Mouse (Mus musculus) embryonic facial prominence, embryonic 10.5 days (tissue): ENCODE data around the gene Asna1. TPM values are rescaled to one million over a fixed set of nuclear protein-coding genes. Genes with fewer than 3 reads are reported as not detected.

Experiments used
- DNase-seq: peaks from one replicate; pipeline ENCODE4 v3.0.0-alpha.2; 2017; ENCODE audit warnings: low spot score
- H3K27ac ChIP-seq: fragments of 300-500 bp; sonication (generic); replicated peaks from 2 replicates; pipeline ENCODE4 v1.5.1; 2016; ENCODE audit warnings: mild to moderate bottlenecking
- H3K27me3 ChIP-seq: fragments of 300-500 bp; sonication (generic); replicated peaks from 2 replicates; pipeline ENCODE4 v1.6.1; 2016; ENCODE audit warnings: low read depth, mild to moderate bottlenecking; ENCODE audit not compliant: poor library complexity, severe bottlenecking
- H3K36me3 ChIP-seq: fragments of 300-500 bp; sonication (generic); replicated peaks from 2 replicates; pipeline ENCODE4 v1.6.1; 2016; ENCODE audit warnings: mild to moderate bottlenecking, moderate library complexity
- H3K4me1 ChIP-seq: fragments of 300-500 bp; sonication (generic); 2 replicates; pipeline ENCODE4 v1.6.1; 2016
- H3K4me3 ChIP-seq: fragments of 300-500 bp; sonication (generic); 2 replicates; pipeline ENCODE4 v1.5.1; 2016; ENCODE audit warnings: mild to moderate bottlenecking, moderate library complexity
- H3K9me3 ChIP-seq: fragments of 300-500 bp; sonication (generic); 2 replicates; pipeline ENCODE4 v1.6.1; 2016; ENCODE audit warnings: mild to moderate bottlenecking
- WGBS: fragments of 180-500 bp; shearing (Covaris S2); methylation state at CpG from one replicate; pipeline ENCODE4 v1.1.7; 2016; 5-methylcytosine and 5-hydroxymethylcytosine counted together
- polyA plus RNA-seq: library from polyadenylated mRNA; unstranded; fragments of >200 nt; fragmentation: Nextera tagmentation; extraction: Ambion mirVana; gene quantifications from 2 replicates; pipeline ENCODE4 v1.2.1, GENCODE M21; 2016

The Asna1 gene
- polyA plus RNA-seq, 1 experiment from 2014 or later, result 157 TPM

- no peaks in the 10 kb centered on the region for H3K9me3 ChIP-seq
- no peak overlapping the region for H3K27ac ChIP-seq
- no peaks in the 10 kb centered on the region for H3K27me3 ChIP-seq
- WGBS, result 85% methylated on average over 7 of the region's 7 CpGs
- no peak for DNase-seq
- no peak overlapping the region for H3K4me3 ChIP-seq
- H3K36me3 ChIP-seq, result peaks cover 63% of the 10 kb centered on the region
- H3K4me1 ChIP-seq, result peaks cover 23% of the 10 kb centered on the region
Measured at GRCm38 (mm10) chr8:85057367-85057766, 32.3 kb upstream of the Asna1 start.

- Histone ChIP-seq H3K4me3 (no peak overlapping the region), H3K4me1 (peaks cover 14% of the 10 kb centered on the region), H3K27ac (no peak overlapping the region), H3K27me3 (no peaks in the 10 kb centered on the region), H3K36me3 (peaks cover 90% of the 10 kb centered on the region), H3K9me3 (no peaks in the 10 kb centered on the region)
- 90% methylated on average over 6 of the region's 6 CpGs for WGBS
- DNase-seq, result no peak
Measured at GRCm38 (mm10) chr8:85043619-85044018, 18.5 kb upstream of the Asna1 start.

DNA sequence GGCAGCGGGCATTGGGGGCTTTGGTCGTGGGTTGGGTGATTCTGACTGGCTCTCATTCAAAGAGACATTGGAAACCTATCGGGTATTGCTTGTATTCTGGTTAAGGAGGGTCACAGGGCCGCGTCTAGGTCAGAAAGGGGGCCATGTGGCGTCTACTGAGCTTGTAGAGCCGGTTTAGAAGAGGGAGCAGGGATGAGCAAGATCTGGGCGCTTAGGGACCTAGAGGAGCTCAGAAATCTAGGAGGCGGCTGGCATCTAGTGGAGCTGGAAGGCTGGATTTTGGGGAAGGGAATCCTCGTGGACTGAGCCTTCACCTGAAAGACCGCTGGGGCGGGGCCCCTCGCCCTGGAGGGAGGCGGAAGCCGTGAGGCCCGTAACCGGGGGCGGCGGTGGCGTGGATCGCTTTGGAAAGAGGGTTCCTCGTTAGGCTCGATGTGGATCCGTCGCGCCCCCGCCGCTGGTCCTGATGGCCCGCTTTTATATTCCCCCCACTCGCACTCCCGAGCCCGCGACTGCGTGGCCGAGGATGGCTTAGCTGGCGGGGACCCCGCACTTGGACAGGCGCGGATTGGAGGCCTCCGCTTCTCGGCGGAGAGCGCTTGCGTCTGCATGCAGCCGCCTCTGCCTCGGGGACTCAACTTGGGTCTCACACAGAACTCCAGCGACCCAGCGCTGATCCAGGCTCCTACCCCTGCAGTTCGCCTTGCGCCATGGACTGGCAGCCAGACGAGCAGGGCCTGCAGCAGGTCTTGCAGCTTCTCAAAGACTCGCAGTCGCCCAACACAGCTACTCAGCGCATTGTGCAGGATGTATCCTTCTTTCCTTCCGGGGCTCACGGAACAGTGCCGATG lies 12.8 kb upstream of the Asna1 start:
- WGBS, result under 1% methylated on average over 57 of the region's 57 CpGs
- peak; percentile 66 for DNase-seq
- Histone ChIP-seq H3K4me1 (peaks cover 42% of the 10 kb centered on the region), H3K27ac (peak overlapping the region; percentile 96), H3K4me3 (peak overlapping the region; percentile 94), H3K9me3 (no peaks in the 10 kb centered on the region), H3K27me3 (no peaks in the 10 kb centered on the region), H3K36me3 (peaks cover 48% of the 10 kb centered on the region)

DNA sequence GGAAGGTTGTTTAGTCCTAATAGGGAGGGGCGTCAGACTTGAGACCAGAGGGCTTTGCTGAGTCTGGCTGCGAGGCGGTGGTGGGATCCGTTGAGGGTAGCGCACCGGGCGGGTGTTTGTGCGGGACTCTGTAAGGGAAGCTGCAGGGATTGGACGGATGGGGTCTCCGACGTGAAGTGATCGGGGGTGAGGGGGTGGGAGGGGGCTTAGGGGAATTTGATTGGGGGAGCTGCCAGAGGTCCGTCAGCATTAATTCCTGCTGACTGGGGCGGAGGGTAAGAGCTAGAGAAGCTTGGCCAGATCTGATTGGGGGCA lies 12.2 kb upstream of the Asna1 start:
- peak overlapping the region; percentile 94 for H3K4me3 ChIP-seq
- H3K27ac ChIP-seq, result peak overlapping the region; percentile 96
- peak; percentile 84 for DNase-seq
- H3K4me1 ChIP-seq, result peaks cover 42% of the 10 kb centered on the region
- peaks cover 48% of the 10 kb centered on the region for H3K36me3 ChIP-seq
- 0% methylated on average over 14 of the region's 14 CpGs for WGBS
- no peaks in the 10 kb centered on the region for H3K9me3 ChIP-seq
- no peaks in the 10 kb centered on the region for H3K27me3 ChIP-seq

- H3K4me3 ChIP-seq, result peak within 1 kb of the TSS; percentile 94
- H3K27me3 ChIP-seq, result no peaks in the 10 kb centered on the region
- peak within 1 kb of the TSS; percentile 96 for H3K27ac ChIP-seq
- WGBS, result under 1% methylated on average over 59 of the region's 59 CpGs
- peak; percentile 92 for DNase-seq
- peaks cover 42% of the 10 kb centered on the region for H3K4me1 ChIP-seq
- H3K9me3 ChIP-seq, result no peaks in the 10 kb centered on the region
- H3K36me3 ChIP-seq, result peaks cover 48% of the 10 kb centered on the region
Measured at GRCm38 (mm10) chr8:85036718-85037365, 11.8 kb upstream of the Asna1 start, which contains the start of gene Tnpo2. Gene Tnpo2, plus strand, starts transcription at chr8:85036915.

DNA sequence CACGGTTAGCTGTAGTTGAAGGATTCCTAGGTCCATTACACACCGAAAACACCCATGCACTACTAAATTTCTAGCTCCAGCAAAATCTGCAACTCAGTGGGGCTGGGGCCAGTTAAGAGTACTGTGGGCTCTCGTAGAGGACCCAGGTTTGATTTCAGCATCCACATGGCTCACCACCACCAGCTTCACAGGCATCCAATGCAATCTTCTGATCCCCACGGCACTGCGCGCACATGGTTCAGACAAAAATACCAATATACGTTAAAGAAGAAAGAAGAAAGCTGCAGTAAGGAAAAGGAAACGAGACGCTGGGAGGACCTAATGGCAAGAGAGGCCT lies 11.3 kb upstream of the Asna1 start:
- peaks cover 48% of the 10 kb centered on the region for H3K36me3 ChIP-seq
- no peaks in the 10 kb centered on the region for H3K9me3 ChIP-seq
- H3K4me3 ChIP-seq, result peak overlapping the region; percentile 94
- 0% methylated on average over 9 of the region's 9 CpGs for WGBS
- H3K4me1 ChIP-seq, result peaks cover 42% of the 10 kb centered on the region
- H3K27me3 ChIP-seq, result no peaks in the 10 kb centered on the region
- H3K27ac ChIP-seq, result peak overlapping the region; percentile 96
- no peak for DNase-seq

- Histone ChIP-seq H3K36me3 (peaks cover 48% of the 10 kb centered on the region), H3K9me3 (no peaks in the 10 kb centered on the region), H3K27me3 (no peaks in the 10 kb centered on the region), H3K4me3 (peak overlapping the region; percentile 94), H3K4me1 (peaks cover 42% of the 10 kb centered on the region), H3K27ac (peak overlapping the region; percentile 96)
- DNase-seq, result peak; percentile 51
- WGBS, result 1% methylated on average over 15 of the region's 15 CpGs
Measured at GRCm38 (mm10) chr8:85035728-85036310, 10.7 kb upstream of the Asna1 start.

- no peak for DNase-seq
- H3K9me3 ChIP-seq, result no peaks in the 10 kb centered on the region
- peak overlapping the region; percentile 94 for H3K4me3 ChIP-seq
- WGBS, result 8% methylated on average over 12 of the region's 12 CpGs
- peak overlapping the region; percentile 96 for H3K27ac ChIP-seq
- H3K36me3 ChIP-seq, result peaks cover 48% of the 10 kb centered on the region
- no peaks in the 10 kb centered on the region for H3K27me3 ChIP-seq
- H3K4me1 ChIP-seq, result peaks cover 42% of the 10 kb centered on the region
Measured at GRCm38 (mm10) chr8:85035165-85035727, 10.2 kb upstream of the Asna1 start.

DNA sequence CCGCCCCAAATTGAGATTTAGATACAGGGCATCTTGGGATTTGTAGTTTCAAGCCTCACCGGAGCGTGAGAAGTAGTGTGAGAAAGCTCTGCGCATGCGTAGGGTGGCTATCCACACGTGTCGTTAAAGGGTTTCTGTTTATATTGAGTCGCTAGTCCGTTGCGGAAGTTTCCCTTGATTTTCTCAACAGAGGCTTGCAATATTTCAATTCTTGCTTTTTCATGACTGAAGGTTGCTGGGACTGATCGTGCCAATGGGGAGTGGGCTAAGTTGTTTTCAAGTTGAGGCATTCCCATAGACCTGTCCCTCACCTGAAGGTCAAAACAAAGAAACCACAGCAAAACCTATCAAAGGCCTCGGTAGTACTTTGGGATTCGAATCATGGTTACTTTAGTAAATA lies 9.7 kb upstream of the Asna1 start:
- H3K9me3 ChIP-seq, result no peaks in the 10 kb centered on the region
- WGBS, result 5% methylated on average over 13 of the region's 13 CpGs
- peaks cover 48% of the 10 kb centered on the region for H3K36me3 ChIP-seq
- H3K27me3 ChIP-seq, result no peaks in the 10 kb centered on the region
- peak; percentile 81 for DNase-seq
- peak overlapping the region; percentile 96 for H3K27ac ChIP-seq
- H3K4me1 ChIP-seq, result peaks cover 40% of the 10 kb centered on the region
- H3K4me3 ChIP-seq, result peak overlapping the region; percentile 94

- WGBS, result 62% methylated on average over 1 of the region's 1 CpGs
Measured at GRCm38 (mm10) chr8:85033867-85034266, 8.8 kb upstream of the Asna1 start.

DNA sequence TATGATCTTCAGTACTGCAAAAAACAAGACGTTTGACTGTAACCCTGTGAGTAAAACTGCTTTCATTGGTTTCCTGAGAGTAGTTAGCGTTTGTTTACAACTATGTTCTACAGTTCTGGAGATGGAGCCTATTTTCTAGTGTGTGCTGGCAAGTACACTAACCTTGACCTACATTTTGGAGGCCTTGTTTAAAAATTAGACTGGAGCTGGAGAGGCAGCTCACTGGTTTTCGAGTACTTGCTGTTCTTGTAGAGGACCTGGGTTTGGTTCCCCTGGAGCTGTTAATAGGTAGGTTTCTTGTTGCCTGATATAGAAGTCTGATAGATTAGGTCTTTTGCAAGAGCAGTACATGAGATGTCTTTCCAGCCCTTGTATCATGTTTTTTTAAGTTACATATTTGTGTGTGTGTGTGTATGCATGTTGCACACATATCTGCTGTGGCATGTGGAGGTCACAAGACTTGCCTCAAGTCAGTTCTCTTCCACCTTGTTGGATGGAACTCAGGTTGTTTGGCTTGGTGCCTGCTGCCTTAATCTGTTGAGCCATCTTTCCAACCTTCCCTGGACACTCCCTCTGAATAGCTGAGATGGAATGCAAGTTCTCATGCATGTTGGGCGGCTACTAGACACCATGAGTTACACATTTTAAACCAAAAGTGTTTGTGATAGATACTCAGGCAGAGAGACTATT lies 7.7 kb upstream of the Asna1 start:
- Histone ChIP-seq H3K36me3 (peaks cover 58% of the 10 kb centered on the region), H3K27ac (no peak overlapping the region), H3K4me1 (peaks cover 37% of the 10 kb centered on the region), H3K4me3 (no peak overlapping the region), H3K27me3 (no peaks in the 10 kb centered on the region), H3K9me3 (no peaks in the 10 kb centered on the region)
- WGBS, result 86% methylated on average over 4 of the region's 4 CpGs
- no peak for DNase-seq

More at GRCm38 (mm10) chr8:85033867-85034266, 8.8 kb upstream of the Asna1 start:
- Histone ChIP-seq H3K27me3 (no peaks in the 10 kb centered on the region), H3K4me1 (peaks cover 37% of the 10 kb centered on the region), H3K4me3 (peak overlapping the region; percentile 23; the same call in 1 of the 2 replicates), H3K36me3 (peaks cover 55% of the 10 kb centered on the region), H3K27ac (no peak overlapping the region), H3K9me3 (no peaks in the 10 kb centered on the region)
- no peak for DNase-seq

GRCm38 (mm10) chr8:85029271-85029670 lies 4.2 kb upstream of the Asna1 start:
- H3K4me1 ChIP-seq, result peaks cover 41% of the 10 kb centered on the region
- no peaks in the 10 kb centered on the region for H3K27me3 ChIP-seq
- H3K4me3 ChIP-seq, result peak overlapping the region; percentile 99
- H3K36me3 ChIP-seq, result peaks cover 57% of the 10 kb centered on the region
- H3K27ac ChIP-seq, result no peak overlapping the region
- WGBS, result 89% methylated on average over 14 of the region's 14 CpGs
- no peaks in the 10 kb centered on the region for H3K9me3 ChIP-seq
- no peak for DNase-seq
